8 mouse cellular contexts compared by ENCODE assay signal in the genomic region with DNA sequence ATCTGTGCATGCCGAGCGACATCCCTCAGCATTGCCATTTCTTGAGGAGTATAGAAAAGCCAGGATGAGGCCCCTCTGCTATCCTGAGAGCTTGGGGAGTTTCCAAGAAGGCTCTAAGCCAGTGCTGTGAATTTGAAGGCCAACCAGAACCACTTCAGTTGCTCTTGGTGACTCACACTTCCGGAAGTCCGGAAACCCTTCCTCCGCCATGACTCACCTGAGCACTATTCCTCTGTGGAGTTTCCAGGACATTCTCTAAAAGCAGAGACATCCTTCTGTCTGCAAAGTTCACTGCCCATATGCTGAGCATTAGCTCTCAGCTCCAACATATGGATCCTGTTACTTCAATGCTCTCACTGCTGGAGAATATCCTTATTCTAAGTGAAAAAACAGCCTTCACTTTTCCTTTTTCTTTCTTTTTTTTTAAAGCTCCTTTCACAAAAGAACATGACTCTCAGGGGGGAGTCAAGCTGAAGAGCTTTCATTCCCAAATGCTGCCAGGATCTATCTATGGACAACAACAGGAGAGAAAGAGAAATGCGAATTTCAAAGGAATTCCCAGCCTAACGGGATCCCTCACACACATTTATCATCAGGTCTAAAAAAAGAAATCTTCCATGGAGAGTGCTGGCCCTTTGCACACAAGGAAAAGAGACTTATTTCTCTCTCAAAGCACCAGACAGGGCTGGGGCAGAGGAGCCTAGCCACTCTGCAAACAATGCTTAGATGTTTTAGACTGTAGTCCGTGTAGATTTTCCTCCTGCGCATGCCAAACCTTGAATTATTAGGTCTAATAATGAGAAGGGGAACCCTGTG.
DNase-seq lines count a peak whose midpoint lies in the region; ATAC-seq and TF ChIP-seq lines count a peak whose summit lies in the region.

No protein-coding gene starts in this region.

- H3K27ac ChIP-seq in kidney, embryonic 14.5 days (ENCODE audit: low read depth, low read length), result peak overlapping the region; percentile 62; the same call in 1 of the 2 replicates
- H3K27ac ChIP-seq in embryonic facial prominence, embryonic 13.5 days, result peak overlapping the region; percentile 90

- no peak for DNase-seq in kidney, adult 18-20 months
- peak; percentile 26 for DNase-seq in adrenal gland, postnatal 10 days
- DNase-seq in left cerebral cortex, postnatal 36 days (ENCODE audit: low spot score in 2 of 2), result peak; percentile 47 to 58
- DNase-seq in MN1 (ENCODE audit: low spot score), result no peak
- no peak for DNase-seq in urinary bladder, adult 2 months (ENCODE audit: low spot score)
- DNase-seq in lung, adult 2 months, result no peak

- intact Hi-C loops in left cerebral cortex, postnatal 36 days (cut with DNase I), result no loop called here

- H3K9ac ChIP-seq in kidney, embryonic 14.5 days (ENCODE audit: low read depth, low read length), result no peak overlapping the region
- no peak overlapping the region for H3K9ac ChIP-seq in embryonic facial prominence, embryonic 13.5 days

- TF ChIP-seq POLR2A in lung, adult 2 months (IDR thresholded peaks at IDR 0.05; ENCODE audit: borderline replicate concordance, extremely low read depth, low read depth, low read length), result no peak

- H3K4me3 ChIP-seq in kidney, embryonic 14.5 days (ENCODE audit: low read length), result no peak overlapping the region
- H3K4me3 ChIP-seq in embryonic facial prominence, embryonic 13.5 days, result no peak overlapping the region
- H3K4me3 ChIP-seq in lung, adult 2 months (replicated peaks; ENCODE audit: extremely low read depth, low read depth, low read length), result no peak overlapping the region

- ATAC-seq in kidney, embryonic 14.5 days (ENCODE audit: low FRiP score, low TSS enrichment), result 0 out of 2 replicates have a peak, but pooled peaks have one; percentile 28
- no peak for ATAC-seq in embryonic facial prominence, embryonic 13.5 days (ENCODE audit: insufficient number of reproducible peaks, insufficient read depth, low FRiP score, low TSS enrichment, low read depth)

- H3K27me3 ChIP-seq in kidney, embryonic 14.5 days (ENCODE audit: control insufficient read depth, insufficient read depth, low read length), result no peaks in the 10 kb centered on the region
- no peaks in the 10 kb centered on the region for H3K27me3 ChIP-seq in embryonic facial prominence, embryonic 13.5 days

- H3K36me3 ChIP-seq in kidney, embryonic 14.5 days (ENCODE audit: control insufficient read depth, insufficient read depth, low read length), result peaks cover 22% of the 10 kb centered on the region
- peaks cover 24% of the 10 kb centered on the region for H3K36me3 ChIP-seq in embryonic facial prominence, embryonic 13.5 days

- H3K4me2 ChIP-seq in kidney, embryonic 14.5 days (replicated peaks; ENCODE audit: low read depth, low read length), result no peak overlapping the region
- H3K4me2 ChIP-seq in embryonic facial prominence, embryonic 13.5 days, result peak overlapping the region; percentile 2

- WGBS in kidney, embryonic 14.5 days, result 54% methylated on average over 9 of the region's 9 CpGs
- 25% methylated on average over 9 of the region's 9 CpGs for WGBS in embryonic facial prominence, embryonic 13.5 days
- WGBS in lung, adult 2 months, result 43% methylated on average over 9 of the region's 9 CpGs

- H3K9me3 ChIP-seq in kidney, embryonic 14.5 days (ENCODE audit: control insufficient read depth, low read length), result no peaks in the 10 kb centered on the region
- no peaks in the 10 kb centered on the region for H3K9me3 ChIP-seq in embryonic facial prominence, embryonic 13.5 days

- TF ChIP-seq CTCF in lung, adult 2 months (IDR thresholded peaks at IDR 0.05; ENCODE audit: insufficient read depth, low read length), result no peak

- peaks cover 13% of the 10 kb centered on the region; the same call in 1 of the 2 replicates for H3K4me1 ChIP-seq in kidney, embryonic 14.5 days (ENCODE audit: control insufficient read depth, insufficient read depth, low read length)
- peaks cover 34% of the 10 kb centered on the region for H3K4me1 ChIP-seq in embryonic facial prominence, embryonic 13.5 days
- H3K4me1 ChIP-seq in lung, adult 2 months (ENCODE audit: control insufficient read depth, insufficient read depth, low read length), result no peaks in the 10 kb centered on the region

Comparison
In these comparisons a context has a peak if more than half of its experiments do, and no peak if none do; other contexts are left out.
1. DNase-seq: peak in adrenal gland, postnatal 10 days (single experiment) and left cerebral cortex, postnatal 36 days (2 of 2); none in kidney, adult 18-20 months (single experiment), MN1 (single experiment), urinary bladder, adult 2 months (single experiment) and lung, adult 2 months (single experiment).